Mouse (Mus musculus) retina, postnatal 7 days (tissue): ENCODE results near the gene Psg28.
"Not testable (repeated sequence)": the region's sequence is repeated elsewhere in the genome, so short reads cannot be mapped to it uniquely, and the experiment has no call there.

Source experiments
- DNase-seq: peaks from one replicate; pipeline ENCODE4 v3.0.0-alpha.2; 2012; ENCODE audit warnings: low read depth, low spot score

The Psg28 gene

GRCm38 (mm10) chr7:18431941-18432340, at the start of gene Psg28:
TSS of gene Psg28 (minus strand) at chr7:18432041.
- DNase-seq, result not testable (repeated sequence)

- no peak for DNase-seq
Observed at GRCm38 (mm10) chr7:18403407-18403806, 28.4 kb downstream of the Psg28 start.

GRCm38 (mm10) chr7:18402527-18403237, 29.2 kb downstream of the Psg28 start:
- no peak for DNase-seq

GRCm38 (mm10) chr7:18391483-18391882, 40.4 kb downstream of the Psg28 start:
- DNase-seq, result not testable (repeated sequence)

- DNase-seq, result no peak
Observed at GRCm38 (mm10) chr7:18378295-18378694, 53.5 kb downstream of the Psg28 start.
